Mouse (Mus musculus) telencephalon, adult 2 months (tissue): ENCODE data around the gene Erbin.

Source experiments
- DNase-seq: peaks from one replicate; pipeline ENCODE4 v3.0.0-alpha.2; 2011; ENCODE audit warnings: low read depth, low spot score

Gene Erbin

DNA sequence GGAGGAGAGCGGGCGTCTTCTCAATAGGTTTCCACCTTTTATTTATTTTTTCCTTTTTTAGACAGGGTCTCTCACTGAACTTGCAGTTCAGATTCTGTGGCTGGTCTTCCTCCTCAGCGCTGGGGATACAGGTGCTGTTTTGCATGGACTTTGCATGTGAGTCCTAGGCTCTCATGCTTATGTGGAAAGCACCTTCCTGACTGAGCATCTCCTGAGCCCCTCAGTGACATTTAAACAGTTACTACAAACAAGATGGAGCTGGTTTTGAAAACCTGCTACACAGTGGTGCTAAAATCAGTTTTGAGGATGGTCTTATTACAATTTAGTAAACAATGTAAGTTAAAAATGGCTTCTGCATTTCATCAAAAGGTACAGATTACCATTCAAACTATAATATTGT is 102.4 kb downstream of the Erbin start:
- no peak for DNase-seq

DNA sequence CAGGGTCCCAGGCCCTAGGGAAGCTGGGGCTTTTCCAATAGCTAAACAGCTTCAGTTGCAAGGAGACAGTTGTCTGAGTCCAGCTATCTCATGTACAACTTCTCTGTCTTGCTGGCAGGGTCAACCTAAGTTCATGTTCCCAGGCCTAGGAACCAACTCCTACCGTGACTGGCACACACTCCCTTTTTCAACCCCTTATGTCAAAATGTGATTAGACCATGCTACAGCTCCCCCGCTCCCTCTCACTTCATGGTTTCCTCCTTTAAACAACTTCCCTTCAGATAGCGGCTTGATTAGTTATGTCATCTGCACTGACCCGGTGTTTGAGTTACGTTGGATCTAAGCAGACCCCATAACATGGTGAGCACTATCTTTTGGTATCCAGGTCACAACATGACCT is 112.8 kb downstream of the Erbin start:
- DNase-seq, result no peak

DNA sequence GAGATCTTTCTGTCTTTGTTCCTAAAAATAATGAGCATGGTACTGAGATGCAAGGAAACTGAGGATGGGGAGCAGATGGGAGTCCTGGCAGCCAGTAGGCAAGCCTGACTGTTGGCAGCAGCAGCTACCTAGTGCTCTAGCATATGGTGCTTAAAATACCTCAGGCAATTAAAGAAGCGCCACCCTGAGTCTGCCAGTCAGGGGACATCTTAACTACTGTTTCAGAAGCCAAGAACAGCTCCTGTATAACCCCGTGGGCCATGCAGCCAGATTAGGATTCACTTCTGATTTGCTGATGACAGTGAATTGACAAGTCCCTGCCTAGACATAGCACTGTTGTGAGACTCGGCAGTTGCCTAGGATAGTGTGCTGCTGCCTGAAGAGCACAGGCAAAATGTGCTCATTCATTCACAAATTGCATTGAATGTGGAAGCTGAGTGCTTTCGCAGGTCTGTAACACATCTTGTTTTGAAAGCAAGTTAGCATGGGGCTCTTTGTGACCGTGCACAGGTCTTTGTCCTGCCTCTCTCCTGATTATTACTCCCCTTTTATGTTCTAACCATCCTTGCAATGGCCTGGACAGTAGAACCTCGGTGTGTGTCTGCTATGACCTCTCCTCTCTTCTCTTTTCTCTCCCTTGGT is 114.0 kb downstream of the Erbin start:
- peak; percentile 89 for DNase-seq

DNA sequence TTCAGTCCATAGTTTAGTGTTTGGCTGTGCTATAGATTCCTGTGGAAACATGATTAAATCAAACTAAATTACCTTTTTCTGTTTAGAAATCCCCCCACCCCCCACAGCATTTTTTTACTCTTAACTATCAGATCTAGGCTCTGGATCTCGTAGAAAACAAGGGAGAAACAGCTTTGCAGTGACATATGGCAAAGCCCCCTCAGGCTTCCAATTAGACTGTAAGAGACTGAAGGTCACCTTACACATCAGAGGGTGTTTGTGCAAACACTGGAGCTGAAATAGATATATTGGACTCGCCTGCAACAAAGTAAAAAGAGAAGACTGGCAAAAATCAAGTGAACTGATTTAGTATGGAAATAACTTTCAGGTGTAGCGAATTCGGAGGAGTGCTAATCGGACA is 116.6 kb downstream of the Erbin start:
- DNase-seq, result no peak

DNA sequence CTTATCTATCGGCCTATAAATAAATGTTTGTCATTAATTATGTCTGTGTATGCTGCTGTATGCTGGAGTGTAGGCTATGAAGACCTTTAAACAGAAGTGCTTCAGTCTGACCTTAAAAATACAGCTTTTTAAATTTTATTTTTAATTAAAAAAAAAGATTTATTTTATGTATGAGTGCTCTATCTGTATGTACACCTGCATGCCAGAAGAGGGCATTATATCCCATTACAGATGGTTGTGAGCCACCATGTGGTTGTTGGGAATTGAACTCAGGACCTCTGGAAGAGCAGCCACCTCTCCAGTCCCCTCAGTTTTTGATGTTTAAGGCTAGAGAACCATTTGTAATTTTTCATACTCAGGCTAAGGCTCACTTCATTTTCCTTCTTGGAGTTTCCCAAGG is 119.3 kb downstream of the Erbin start:
- DNase-seq, result no peak

DNA sequence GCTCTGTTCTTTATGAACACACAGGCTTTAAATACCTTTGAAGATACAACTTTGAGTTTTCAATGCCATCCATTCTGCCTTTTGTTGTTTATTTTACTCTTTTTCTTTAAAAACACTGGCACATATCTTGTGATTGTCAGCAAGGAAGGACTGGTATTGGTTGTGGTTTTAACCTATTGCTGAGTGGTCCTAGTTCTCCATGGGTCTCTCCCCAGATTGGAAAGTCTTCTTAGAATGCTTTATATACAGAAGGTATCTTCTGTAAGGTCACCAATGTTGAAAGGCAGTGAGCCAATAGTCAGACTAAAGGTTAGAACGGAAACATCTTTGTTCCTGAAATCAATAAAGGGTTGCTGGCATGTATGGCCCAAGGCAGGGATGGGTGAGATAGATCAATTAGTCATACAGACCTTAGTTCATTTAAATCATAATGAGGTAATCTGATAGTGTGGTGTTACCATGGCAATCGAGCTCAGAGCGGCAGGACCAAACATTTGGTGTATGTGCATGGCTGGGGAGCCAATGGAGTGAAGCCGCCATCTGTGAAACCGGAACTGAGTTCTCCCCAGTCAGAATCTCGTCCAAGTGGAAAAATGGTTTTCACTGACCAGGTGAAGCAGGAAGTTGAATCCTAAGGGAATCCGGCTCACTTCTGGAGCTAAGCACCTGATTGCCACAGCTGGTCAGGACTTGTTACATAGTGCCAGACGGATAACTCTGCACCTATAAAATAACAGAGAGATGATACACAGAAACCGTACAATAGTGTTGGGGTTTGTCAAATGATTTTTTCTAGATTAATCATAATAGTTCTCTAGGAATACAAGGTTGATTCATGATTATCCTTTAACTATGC is 125.4 kb downstream of the Erbin start:
- DNase-seq, result no peak

DNA sequence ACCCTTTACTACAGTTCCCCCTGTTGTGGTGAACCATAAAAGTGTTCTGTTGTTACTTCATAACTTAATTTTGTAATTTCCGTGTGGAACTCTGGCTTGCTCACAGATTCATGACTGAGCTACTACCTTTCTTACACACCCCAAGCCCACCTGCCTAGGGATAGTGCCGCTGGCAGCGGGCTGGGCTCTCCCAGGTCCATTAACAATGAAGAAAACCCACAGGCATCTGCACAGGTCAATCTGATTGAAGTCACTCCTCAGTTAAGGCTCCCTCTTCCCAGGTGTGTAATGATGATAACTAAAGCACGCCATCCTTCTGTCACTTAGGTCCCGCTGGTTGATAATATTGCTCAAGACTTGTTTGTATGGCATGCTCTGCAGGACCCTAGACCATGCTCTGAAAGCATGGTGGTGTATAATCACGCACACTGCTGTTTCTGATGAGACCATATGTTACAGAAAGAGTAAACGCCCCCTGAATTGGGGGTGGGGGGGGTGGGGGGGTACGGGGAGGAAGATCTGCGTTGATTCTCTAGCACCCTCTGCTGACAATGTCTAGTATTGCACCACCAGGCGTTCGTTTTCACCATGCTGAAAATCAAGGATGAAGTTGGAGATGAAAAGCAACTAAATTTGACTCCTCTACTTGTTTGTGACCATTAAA is 140.3 kb downstream of the Erbin start:
- DNase-seq, result no peak

DNA sequence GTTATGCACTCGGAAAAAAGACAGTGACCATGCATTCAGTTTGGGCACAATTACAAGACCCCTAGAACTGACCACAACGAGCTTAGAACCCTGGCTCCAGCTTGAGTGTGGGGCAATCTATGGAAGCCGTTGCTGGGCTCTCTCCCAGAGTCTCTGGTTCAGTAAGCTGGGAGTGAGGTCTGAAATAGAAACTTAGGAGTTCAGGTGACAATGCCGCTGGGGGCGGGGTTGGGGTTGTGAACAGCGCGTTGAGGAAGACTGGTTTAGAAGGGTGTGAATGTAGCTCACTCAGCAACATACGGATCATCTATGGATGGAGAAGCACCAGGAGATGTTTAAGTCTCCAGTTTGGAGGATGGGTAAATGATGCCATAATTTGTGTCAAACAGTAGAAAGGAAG is 143.2 kb downstream of the Erbin start:
- DNase-seq, result no peak

DNA sequence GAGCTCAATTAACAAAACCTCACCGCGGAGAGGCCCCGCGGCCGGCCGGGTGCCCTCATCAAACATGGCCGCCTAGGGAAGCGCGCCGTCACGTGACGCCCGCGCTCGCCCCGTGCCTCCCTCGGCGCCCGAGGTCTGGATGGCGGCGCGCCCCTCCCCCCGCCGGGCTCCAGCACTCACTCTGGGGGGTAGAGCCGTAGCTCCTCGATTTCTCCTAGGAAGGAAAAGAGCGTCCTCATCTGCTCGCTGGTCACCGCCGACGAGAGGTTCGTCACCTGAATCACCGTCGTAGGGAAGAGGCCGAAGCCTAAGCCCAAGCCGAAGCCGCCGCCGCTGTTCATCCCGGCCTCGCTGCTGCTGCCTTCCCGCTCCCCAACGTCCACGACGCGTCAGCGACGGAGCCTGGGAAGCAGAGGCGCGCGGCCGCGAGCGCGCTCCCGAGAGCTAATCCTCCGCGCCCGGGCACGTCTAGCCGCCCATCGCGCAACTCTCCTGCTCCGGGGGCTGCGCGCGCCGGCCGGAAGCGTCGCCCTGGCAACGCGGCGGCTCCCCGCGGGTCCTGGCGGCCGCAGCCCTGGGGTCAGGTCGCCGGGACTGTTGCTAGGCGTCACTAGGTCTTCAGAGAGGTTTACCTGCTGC is 146.1 kb downstream of the Erbin start, which contains the start of gene Srek1:
TSS of gene Srek1 (minus strand) at position 490 of the 639 bp plus-strand sequence.
- peak; percentile 89 for DNase-seq

DNA sequence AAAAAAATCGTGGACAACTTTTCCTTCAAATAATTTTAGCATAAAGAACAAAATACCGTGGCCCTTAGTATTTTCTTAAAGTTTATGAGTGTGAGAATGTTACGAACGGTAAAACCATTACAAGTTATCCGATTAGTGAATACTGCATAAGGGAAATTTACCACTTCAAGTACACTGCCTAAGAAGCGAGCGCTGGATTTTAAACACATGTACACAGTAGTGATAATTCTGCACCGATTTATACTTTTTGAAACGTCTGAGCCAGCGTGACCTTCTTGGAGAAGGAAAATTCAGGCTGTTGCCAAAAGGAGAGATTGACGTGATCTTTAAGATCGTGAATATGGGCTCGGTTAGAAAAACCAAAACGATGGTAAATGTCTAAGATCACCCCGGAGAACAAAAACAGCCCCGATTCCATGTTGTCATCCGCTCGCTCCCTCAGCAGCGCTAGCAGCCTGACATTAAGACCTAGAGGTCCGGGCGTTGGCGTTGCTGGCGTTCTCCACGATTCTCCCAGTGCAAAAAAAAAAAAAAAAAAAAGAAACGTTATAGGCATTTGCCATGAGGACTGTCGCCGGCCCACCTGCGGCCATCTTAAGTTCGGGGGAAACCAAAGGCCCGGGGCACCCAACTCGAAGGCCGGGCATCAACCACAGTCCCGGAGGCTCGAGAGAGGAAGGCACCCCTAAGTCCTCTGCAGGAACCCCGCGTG is 146.8 kb downstream of the Erbin start:
- peak; percentile 67 for DNase-seq

DNA sequence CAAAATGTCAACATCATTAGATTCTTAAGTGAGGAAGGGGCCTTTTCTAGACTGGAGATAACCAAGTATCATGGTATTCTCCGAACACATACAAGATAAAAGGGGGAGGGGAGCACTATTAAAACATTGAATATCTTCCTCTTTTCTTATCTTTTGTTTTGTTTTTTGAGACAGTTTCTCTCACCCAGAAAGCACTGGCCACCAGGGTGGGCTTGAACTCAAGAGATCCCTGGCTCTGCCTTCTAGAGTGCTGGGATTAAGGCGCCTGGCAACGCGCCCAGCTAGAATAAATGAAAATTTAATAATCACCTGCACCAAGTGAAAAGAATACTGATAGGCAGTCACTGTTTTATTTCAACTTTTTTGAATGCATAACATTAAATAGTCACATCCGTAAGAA is 147.4 kb downstream of the Erbin start:
- DNase-seq, result no peak

DNA sequence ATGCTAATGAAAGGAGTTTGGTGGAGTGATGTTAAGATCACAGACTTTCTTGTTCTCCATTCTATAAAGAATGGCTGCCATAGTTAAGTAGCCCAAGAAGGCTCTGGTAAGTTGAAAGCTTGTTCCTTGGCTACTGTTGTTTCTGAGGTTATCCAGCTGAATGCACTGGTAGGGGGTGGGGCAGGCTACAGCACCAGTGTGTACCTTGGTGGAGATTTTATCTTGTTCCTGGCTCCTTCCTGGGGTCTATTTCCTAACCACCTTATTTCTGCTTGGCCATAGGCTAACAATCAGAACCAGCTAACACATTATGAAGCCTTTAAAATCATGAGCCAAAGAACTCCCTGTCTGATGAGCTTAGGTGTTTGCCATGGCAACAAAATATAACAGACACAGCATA is 149.5 kb downstream of the Erbin start:
- DNase-seq, result no peak
